Mouse (Mus musculus) embryo, embryonic 11 days (tissue): ENCODE data around the gene Plac9a.
"Not testable (repeated sequence)": the region's sequence is repeated elsewhere in the genome, so short reads cannot be mapped to it uniquely, and the experiment has no call there.

Experiments
- DNase-seq: peaks from one replicate; pipeline ENCODE4 v3.0.0-alpha.2; 2015

Plac9a gene

GRCm38 (mm10) chr14:25903000-25903399, at the start of gene Plac9a:
TSS of gene Plac9a (minus strand) at chr14:25903100.
- DNase-seq: not testable (repeated sequence)

GRCm38 (mm10) chr14:25938004-25938403, 35.1 kb upstream of the Plac9a start, which contains the start of gene Cphx1:
TSS of gene Cphx1 (plus strand) at chr14:25938304.
- not testable (repeated sequence) for DNase-seq

- not testable (repeated sequence) for DNase-seq
Observed at GRCm38 (mm10) chr14:25936867-25937630, 34.1 kb upstream of the Plac9a start.

GRCm38 (mm10) chr14:25927562-25927881, 24.6 kb upstream of the Plac9a start, which contains the start of gene Tmem254a:
TSS of gene Tmem254a (minus strand) at chr14:25927672.
- DNase-seq: not testable (repeated sequence)

GRCm38 (mm10) chr14:25926814-25927561, 24.1 kb upstream of the Plac9a start:
- not testable (repeated sequence) for DNase-seq

GRCm38 (mm10) chr14:25918427-25919170, 15.7 kb upstream of the Plac9a start:
- not testable (repeated sequence) for DNase-seq

- DNase-seq: not testable (repeated sequence)
Observed at GRCm38 (mm10) chr14:25908976-25909375, 6.1 kb upstream of the Plac9a start.

GRCm38 (mm10) chr14:25907272-25907671, 4.4 kb upstream of the Plac9a start:
- not testable (repeated sequence) for DNase-seq

GRCm38 (mm10) chr14:25905243-25905642, 2.3 kb upstream of the Plac9a start:
- DNase-seq: not testable (repeated sequence)

- not testable (repeated sequence) for DNase-seq
Observed at GRCm38 (mm10) chr14:25895686-25896085, 7.2 kb downstream of the Plac9a start.

- DNase-seq: not testable (repeated sequence)
Observed at GRCm38 (mm10) chr14:25894566-25894965, 8.3 kb downstream of the Plac9a start.

GRCm38 (mm10) chr14:25885886-25886285, 17.0 kb downstream of the Plac9a start:
- not testable (repeated sequence) for DNase-seq

- DNase-seq: not testable (repeated sequence)
Observed at GRCm38 (mm10) chr14:25881769-25882168, 21.1 kb downstream of the Plac9a start.

GRCm38 (mm10) chr14:25876640-25877039, 26.3 kb downstream of the Plac9a start:
- DNase-seq: not testable (repeated sequence)

- no peak for DNase-seq
Observed at GRCm38 (mm10) chr14:25872461-25873415, 30.2 kb downstream of the Plac9a start.

GRCm38 (mm10) chr14:25869135-25869878, 33.6 kb downstream of the Plac9a start:
- no peak for DNase-seq

- no peak for DNase-seq
Observed at GRCm38 (mm10) chr14:25868706-25869105, 34.2 kb downstream of the Plac9a start.

GRCm38 (mm10) chr14:25867834-25868233, 35.1 kb downstream of the Plac9a start:
- DNase-seq: no peak

- no peak for DNase-seq
Observed at GRCm38 (mm10) chr14:25866832-25867231, 36.1 kb downstream of the Plac9a start.

- no peak for DNase-seq
Observed at GRCm38 (mm10) chr14:25866384-25866783, 36.5 kb downstream of the Plac9a start.

GRCm38 (mm10) chr14:25865251-25865650, 37.6 kb downstream of the Plac9a start:
- no peak for DNase-seq
